Mouse (Mus musculus) thymus, adult 2 months (tissue): ENCODE measurements around the gene Aff3.
A peak's percentile ranks its signal among the peaks of the same experiment; 100 is the strongest.

ENCODE experiments used
- CTCF ChIP-seq: fragments of 200-500 bp; IDR thresholded peaks from 2 replicates; pipeline ENCODE4 v1.5.1; 2012; ENCODE audit warnings: mild to moderate bottlenecking, control low read depth, low read length, moderate library complexity, borderline replicate concordance; ENCODE audit not compliant: control insufficient read depth, poor library complexity, insufficient read depth; ENCODE audit errors: extremely low read depth
- POLR2A ChIP-seq: fragments of 200-500 bp; IDR thresholded peaks from 2 replicates; pipeline ENCODE4 v1.6.1; 2012; ENCODE audit warnings: mild to moderate bottlenecking, low read length, control low read depth, moderate library complexity; ENCODE audit not compliant: control insufficient read depth, poor library complexity, insufficient read depth; ENCODE audit errors: extremely low read depth

- TF ChIP-seq POLR2A (peak; percentile 38; the same call in 1 of the 2 replicates), CTCF (no peak)
Observed at GRCm38 (mm10) chr1:38664777-38665176, at the start of gene Aff3.
